Mouse (Mus musculus): ENCODE measurements around the gene Lpo. TPM values are rescaled to one million over a fixed set of nuclear protein-coding genes. Genes with fewer than 3 reads are reported as not detected.

Gene Lpo
- polyA plus RNA-seq, 1 experiment from 2014 or later = 0.21 TPM

GRCm38 (mm10) chr11:87847884-87848283, 19.8 kb upstream of the Lpo start:
- Histone ChIP-seq H3K9me3 (replicated peaks) (no peaks in the 10 kb centered on the region), H3K4me1 (0 out of 2 replicates have a peak, but pooled peaks cover 4% of the 10 kb centered on the region), H3K4me2 (replicated peaks) (no peak overlapping the region), H3K36me3 (no peaks in the 10 kb centered on the region), H3K9ac (no peak overlapping the region), H3K27me3 (no peaks in the 10 kb centered on the region), H3K27ac (replicated peaks) (no peak overlapping the region), H3K4me3 (replicated peaks) (no peak overlapping the region)
- WGBS = 76% methylated on average over 6 of the region's 6 CpGs
- no peak for ATAC-seq (ENCODE audit: insufficient number of reproducible peaks, low FRiP score, low TSS enrichment, low read depth)

- Histone ChIP-seq H3K9me3 (replicated peaks) (no peaks in the 10 kb centered on the region), H3K36me3 (no peaks in the 10 kb centered on the region), H3K4me1 (no peaks in the 10 kb centered on the region), H3K4me3 (replicated peaks) (no peak overlapping the region), H3K9ac (no peak overlapping the region), H3K4me2 (replicated peaks) (no peak overlapping the region), H3K27ac (replicated peaks) (no peak overlapping the region), H3K27me3 (no peaks in the 10 kb centered on the region)
- 76% methylated on average over 12 of the region's 12 CpGs for WGBS
- no peak for ATAC-seq (ENCODE audit: insufficient number of reproducible peaks, low FRiP score, low TSS enrichment, low read depth)
Observed at GRCm38 (mm10) chr11:87846968-87847600, 19.0 kb upstream of the Lpo start.

- no peak overlapping the region for H3K27ac ChIP-seq (replicated peaks)
- no peak overlapping the region for H3K4me3 ChIP-seq (replicated peaks)
- H3K9me3 ChIP-seq (replicated peaks) = no peaks in the 10 kb centered on the region
- no peak overlapping the region for H3K4me2 ChIP-seq (replicated peaks)
- H3K36me3 ChIP-seq = no peaks in the 10 kb centered on the region
- no peaks in the 10 kb centered on the region for H3K4me1 ChIP-seq
- no peak; the same call in 1 of the 2 replicates for ATAC-seq (ENCODE audit: insufficient number of reproducible peaks, low FRiP score, low TSS enrichment, low read depth)
- 84% methylated on average over 3 of the region's 3 CpGs for whole genome bisulfite sequencing
- no peaks in the 10 kb centered on the region for H3K27me3 ChIP-seq
- H3K9ac ChIP-seq = no peak overlapping the region
Observed at GRCm38 (mm10) chr11:87841436-87841835, 13.3 kb upstream of the Lpo start.

DNA sequence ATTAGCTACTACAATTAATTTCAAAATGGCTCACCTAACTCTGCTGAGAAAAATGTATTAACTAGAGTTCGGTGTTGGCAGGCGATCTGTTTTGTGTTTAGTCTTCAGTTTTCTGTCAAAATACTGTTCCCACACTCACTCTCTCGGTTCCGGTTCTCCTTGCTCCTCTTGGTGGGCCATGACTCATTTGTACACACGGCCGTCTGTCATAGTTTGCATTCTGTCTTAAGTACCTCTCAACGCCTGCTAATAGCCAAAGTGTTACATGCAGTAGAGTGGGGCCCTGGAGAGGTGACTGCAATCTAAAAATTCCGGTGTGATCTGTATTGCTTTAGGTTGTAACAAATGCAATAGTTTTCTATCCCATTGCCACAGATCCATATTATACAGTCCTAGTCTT, 12.6 kb upstream of the Lpo start:
- WGBS = 76% methylated on average over 8 of the region's 8 CpGs

DNA sequence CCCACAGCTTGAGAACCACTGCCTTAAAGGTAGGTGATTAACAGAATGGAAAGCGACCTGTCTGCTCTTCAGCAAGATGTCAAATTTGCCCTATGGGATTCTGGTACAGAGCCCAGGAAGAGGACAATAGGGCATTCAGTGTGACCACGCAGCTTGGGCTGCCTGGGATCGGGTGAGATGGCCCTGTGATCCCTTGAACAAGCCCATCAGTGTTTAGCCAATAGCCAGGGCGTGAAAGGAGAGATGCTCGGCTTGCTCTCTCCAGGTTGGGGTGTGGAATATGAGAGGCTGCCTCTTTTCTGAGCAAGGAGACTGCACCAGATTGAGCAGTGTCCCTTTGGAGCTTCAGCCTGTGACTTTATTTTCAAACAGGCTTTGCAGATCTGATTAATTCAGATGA, 6.6 kb downstream of the Lpo start:
- Histone ChIP-seq H3K27ac (replicated peaks) (no peak overlapping the region), H3K4me2 (replicated peaks) (no peak overlapping the region), H3K4me3 (replicated peaks) (no peak overlapping the region), H3K9me3 (replicated peaks) (no peaks in the 10 kb centered on the region), H3K4me1 (no peaks in the 10 kb centered on the region), H3K9ac (no peak overlapping the region), H3K36me3 (no peaks in the 10 kb centered on the region), H3K27me3 (peaks cover 9% of the 10 kb centered on the region)
- no peak for ATAC-seq (ENCODE audit: insufficient number of reproducible peaks, low FRiP score, low TSS enrichment, low read depth)
- WGBS = 23% methylated on average over 5 of the region's 5 CpGs

More for the DNA sequence above, 12.6 kb upstream of the Lpo start:
- H3K4me2 ChIP-seq (replicated peaks) = no peak overlapping the region
- H3K4me1 ChIP-seq = no peaks in the 10 kb centered on the region
- H3K27me3 ChIP-seq = no peaks in the 10 kb centered on the region
- no peak for ATAC-seq (ENCODE audit: insufficient number of reproducible peaks, low FRiP score, low TSS enrichment, low read depth)
- no peak overlapping the region for H3K27ac ChIP-seq (replicated peaks)
- H3K36me3 ChIP-seq = no peaks in the 10 kb centered on the region
- no peak overlapping the region for H3K9ac ChIP-seq
- no peaks in the 10 kb centered on the region for H3K9me3 ChIP-seq (replicated peaks)
- no peak overlapping the region for H3K4me3 ChIP-seq (replicated peaks)

- Histone ChIP-seq H3K27me3 (peaks cover 13% of the 10 kb centered on the region), H3K36me3 (no peaks in the 10 kb centered on the region), H3K9ac (no peak overlapping the region), H3K4me3 (replicated peaks) (peak overlapping the region; percentile 36), H3K4me2 (replicated peaks) (peak overlapping the region; percentile 69), H3K9me3 (replicated peaks) (no peaks in the 10 kb centered on the region), H3K4me1 (no peaks in the 10 kb centered on the region), H3K27ac (replicated peaks) (no peak overlapping the region)
- 27% methylated on average over 4 of the region's 4 CpGs for WGBS
- no peak for ATAC-seq (ENCODE audit: insufficient number of reproducible peaks, low FRiP score, low TSS enrichment, low read depth)
Observed at GRCm38 (mm10) chr11:87817443-87817773, 10.7 kb downstream of the Lpo start.

- no peak for ATAC-seq (ENCODE audit: insufficient number of reproducible peaks, low FRiP score, low TSS enrichment, low read depth)
- H3K27ac ChIP-seq (replicated peaks) = no peak overlapping the region
- H3K4me3 ChIP-seq (replicated peaks) = peak overlapping the region; percentile 36
- no peaks in the 10 kb centered on the region for H3K36me3 ChIP-seq
- peak overlapping the region; percentile 69 for H3K4me2 ChIP-seq (replicated peaks)
- no peaks in the 10 kb centered on the region for H3K4me1 ChIP-seq
- no peaks in the 10 kb centered on the region for H3K9me3 ChIP-seq (replicated peaks)
- 4% methylated on average over 31 of the region's 31 CpGs for WGBS
- H3K27me3 ChIP-seq = peaks cover 13% of the 10 kb centered on the region
- H3K9ac ChIP-seq = no peak overlapping the region
Observed at GRCm38 (mm10) chr11:87816707-87817442, 11.2 kb downstream of the Lpo start.

DNA sequence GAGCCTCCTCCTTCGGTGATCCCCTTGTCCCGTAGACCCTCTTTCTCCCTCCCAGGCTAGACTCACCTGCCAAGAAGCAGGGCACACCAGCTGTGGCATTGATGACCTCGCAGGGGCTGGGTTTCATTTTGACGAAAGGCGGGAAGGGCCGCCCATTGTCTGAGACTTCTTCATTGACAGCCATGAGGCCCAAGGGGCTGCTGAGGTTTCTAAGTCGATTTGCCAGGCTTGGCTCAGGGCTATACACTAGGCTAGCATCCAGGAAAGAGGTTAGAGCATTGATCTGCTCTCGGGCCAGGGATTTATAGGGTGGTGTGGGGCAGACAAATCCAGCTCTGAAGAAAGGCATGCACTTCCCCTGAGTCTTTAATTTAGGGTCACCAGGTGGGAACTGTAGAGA, 13.3 kb downstream of the Lpo start:
- Histone ChIP-seq H3K27ac (replicated peaks) (no peak overlapping the region), H3K27me3 (peaks cover 13% of the 10 kb centered on the region), H3K9ac (no peak overlapping the region), H3K4me3 (replicated peaks) (no peak overlapping the region), H3K4me2 (replicated peaks) (no peak overlapping the region), H3K9me3 (replicated peaks) (no peaks in the 10 kb centered on the region), H3K4me1 (no peaks in the 10 kb centered on the region), H3K36me3 (no peaks in the 10 kb centered on the region)
- no peak for ATAC-seq (ENCODE audit: insufficient number of reproducible peaks, low FRiP score, low TSS enrichment, low read depth)
- 66% methylated on average over 8 of the region's 8 CpGs for WGBS

DNA sequence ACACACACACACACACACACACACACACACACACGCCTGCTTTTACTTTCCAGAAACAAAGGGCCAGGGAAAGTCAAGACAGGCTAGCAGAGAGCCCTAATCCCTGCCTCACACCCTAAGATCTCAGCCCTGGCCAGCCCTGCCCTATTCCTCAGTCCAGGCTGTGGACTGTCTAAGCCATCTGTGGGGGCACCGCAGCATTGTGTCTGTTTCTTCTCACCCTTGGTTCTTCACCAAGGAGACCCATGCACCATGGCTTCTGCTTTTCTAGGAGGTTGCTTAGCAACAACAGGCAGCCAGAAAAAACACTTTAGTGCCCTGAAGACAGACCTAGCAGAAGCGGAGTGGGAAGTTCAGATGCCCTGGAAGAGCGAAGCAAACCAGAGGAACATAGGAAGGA, 16.7 kb downstream of the Lpo start:
- ATAC-seq (ENCODE audit: insufficient number of reproducible peaks, low FRiP score, low TSS enrichment, low read depth) = no peak

DNA sequence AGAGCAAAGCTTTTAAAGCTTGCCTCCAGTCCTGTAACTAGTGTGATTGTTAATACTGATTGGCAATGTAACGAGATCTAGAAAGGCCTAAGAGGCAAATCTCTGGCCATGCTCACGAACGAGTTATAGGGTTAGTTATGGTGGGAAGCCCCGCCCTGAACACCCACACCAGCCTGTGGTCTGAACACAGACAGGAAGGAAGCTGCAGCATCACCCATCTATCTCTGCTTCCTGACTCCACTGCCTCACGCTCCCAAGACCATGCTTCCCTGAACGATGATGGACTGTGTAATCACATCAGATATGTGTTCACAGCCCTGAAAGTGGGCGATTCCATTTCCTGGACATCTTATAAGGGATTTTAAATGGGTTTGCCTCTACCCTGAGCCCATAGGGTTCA, 19.9 kb downstream of the Lpo start:
- Histone ChIP-seq H3K4me1 (no peaks in the 10 kb centered on the region), H3K27ac (replicated peaks) (no peak overlapping the region), H3K4me2 (replicated peaks) (no peak overlapping the region), H3K27me3 (no peaks in the 10 kb centered on the region), H3K9ac (no peak overlapping the region), H3K36me3 (no peaks in the 10 kb centered on the region), H3K4me3 (replicated peaks) (no peak overlapping the region), H3K9me3 (replicated peaks) (no peaks in the 10 kb centered on the region)
- 73% methylated on average over 7 of the region's 7 CpGs for WGBS
- no peak for ATAC-seq (ENCODE audit: insufficient number of reproducible peaks, low FRiP score, low TSS enrichment, low read depth)

More for the DNA sequence above, 16.7 kb downstream of the Lpo start:
- 55% methylated on average over 4 of the region's 4 CpGs for WGBS
- no peak overlapping the region for H3K4me3 ChIP-seq (replicated peaks)
- H3K4me2 ChIP-seq (replicated peaks) = no peak overlapping the region
- no peaks in the 10 kb centered on the region for H3K9me3 ChIP-seq (replicated peaks)
- peaks cover 3% of the 10 kb centered on the region; the same call in 1 of the 2 replicates for H3K27me3 ChIP-seq
- H3K36me3 ChIP-seq = no peaks in the 10 kb centered on the region
- no peak overlapping the region for H3K9ac ChIP-seq
- no peak overlapping the region for H3K27ac ChIP-seq (replicated peaks)
- no peaks in the 10 kb centered on the region for H3K4me1 ChIP-seq

DNA sequence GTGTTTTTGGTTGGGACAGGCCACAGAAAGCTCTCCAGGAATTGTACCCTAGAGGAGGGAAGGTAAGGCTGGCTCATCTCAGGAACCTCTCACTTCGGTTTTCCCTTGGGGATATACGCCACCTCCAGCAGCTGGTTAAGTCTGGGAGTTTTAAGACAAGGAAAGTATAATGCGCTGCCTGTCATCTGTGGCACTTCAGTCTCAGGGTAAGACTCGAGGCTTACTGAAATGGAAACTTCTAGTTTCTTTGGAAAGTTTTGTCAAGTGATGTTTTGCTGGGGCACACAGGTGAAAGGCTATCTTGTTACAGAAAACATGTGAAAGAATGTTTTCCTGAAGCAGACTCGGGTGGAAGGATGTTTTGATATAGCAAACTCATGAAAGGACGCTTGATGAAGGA, 20.7 kb downstream of the Lpo start:
- 80% methylated on average over 6 of the region's 6 CpGs for WGBS
- Histone ChIP-seq H3K4me3 (replicated peaks) (no peak overlapping the region), H3K27me3 (no peaks in the 10 kb centered on the region)

DNA sequence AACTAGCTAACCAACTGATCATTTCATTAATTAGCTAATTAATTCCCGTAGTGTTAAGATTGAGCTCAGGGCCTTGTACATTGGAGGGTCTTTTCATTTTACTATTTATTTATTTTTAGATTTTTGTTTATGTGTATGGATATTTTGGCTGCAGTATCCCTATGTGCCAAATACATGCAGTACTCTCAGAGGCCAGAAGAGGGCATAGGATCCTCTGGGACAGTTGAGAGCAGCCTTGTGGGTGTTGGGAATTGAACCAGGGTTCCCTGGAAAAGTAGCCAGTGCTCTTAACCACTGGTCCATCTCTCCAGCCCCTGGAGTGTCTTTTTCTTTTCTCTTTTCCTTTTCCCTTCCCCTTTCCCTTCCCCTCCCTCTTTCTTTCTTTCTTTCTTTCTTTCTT, 22.6 kb downstream of the Lpo start:
- no peaks in the 10 kb centered on the region for H3K4me1 ChIP-seq
- no peak for ATAC-seq (ENCODE audit: insufficient number of reproducible peaks, low FRiP score, low TSS enrichment, low read depth)
- WGBS = 64% methylated on average over 1 of the region's 1 CpGs

More for the DNA sequence above, 20.7 kb downstream of the Lpo start:
- no peaks in the 10 kb centered on the region for H3K9me3 ChIP-seq (replicated peaks)
- no peak overlapping the region for H3K9ac ChIP-seq
- H3K36me3 ChIP-seq = no peaks in the 10 kb centered on the region
- no peak overlapping the region for H3K4me2 ChIP-seq (replicated peaks)
- H3K4me1 ChIP-seq = no peaks in the 10 kb centered on the region
- H3K27ac ChIP-seq (replicated peaks) = no peak overlapping the region
- ATAC-seq (ENCODE audit: insufficient number of reproducible peaks, low FRiP score, low TSS enrichment, low read depth) = no peak

More for the DNA sequence above, 22.6 kb downstream of the Lpo start:
- no peak overlapping the region for H3K9ac ChIP-seq
- no peaks in the 10 kb centered on the region for H3K36me3 ChIP-seq
- H3K27me3 ChIP-seq = no peaks in the 10 kb centered on the region
- H3K4me2 ChIP-seq (replicated peaks) = no peak overlapping the region
- H3K9me3 ChIP-seq (replicated peaks) = no peaks in the 10 kb centered on the region
- no peak overlapping the region for H3K27ac ChIP-seq (replicated peaks)
- no peak overlapping the region for H3K4me3 ChIP-seq (replicated peaks)
